Mouse (Mus musculus): ENCODE results near the gene Btbd35f25.
"Not testable (repeated sequence)": the region's sequence is repeated elsewhere in the genome, so short reads cannot be mapped to it uniquely, and the experiment has no call there.

Btbd35f25 gene

DNA sequence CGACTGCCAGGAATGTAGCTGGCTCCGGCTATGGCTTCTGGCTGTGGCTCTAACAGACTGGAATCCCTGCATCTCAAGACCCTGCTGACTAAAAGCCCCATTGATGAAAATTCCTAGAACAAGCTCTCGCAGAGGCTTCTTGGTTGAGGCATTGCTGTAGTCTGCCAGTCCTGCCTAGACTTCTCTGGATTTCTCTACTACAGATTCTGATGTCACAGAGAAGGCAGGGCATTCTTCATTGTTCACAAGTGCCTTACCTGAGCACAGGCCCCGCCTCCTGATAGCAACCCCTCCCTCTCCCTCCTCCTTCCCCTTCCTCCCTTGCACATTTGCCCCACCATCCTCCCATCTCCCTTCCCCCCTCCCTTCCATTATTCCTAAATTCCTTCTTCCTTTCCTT, at the start of gene Btbd35f25:
Gene Btbd35f25, minus strand, starts transcription at position 101 of the 400 bp plus-strand sequence.
- not testable (repeated sequence) for DNase-seq (ENCODE audit: low read depth, low spot score)

DNA sequence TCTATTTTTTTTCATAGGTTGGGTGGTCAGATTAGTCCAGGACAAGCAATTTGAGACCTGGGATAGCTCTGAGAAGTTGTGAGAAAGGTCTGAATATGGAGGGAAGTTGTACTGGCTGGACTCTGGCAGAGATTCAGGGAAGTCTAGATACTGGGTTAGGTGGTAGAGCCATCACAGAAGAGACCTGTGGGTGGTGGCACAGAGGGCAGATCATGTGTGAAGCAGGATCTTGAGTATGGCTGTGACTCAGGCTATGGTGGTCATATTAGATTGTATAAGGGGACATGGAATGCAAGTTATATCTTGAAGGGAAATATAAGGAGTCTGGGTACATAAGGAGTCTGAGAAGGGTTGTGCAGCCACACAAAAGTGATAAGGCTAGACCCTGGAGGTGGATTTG, 49.3 kb upstream of the Btbd35f25 start:
- DNase-seq (ENCODE audit: low read depth, low spot score): no peak

DNA sequence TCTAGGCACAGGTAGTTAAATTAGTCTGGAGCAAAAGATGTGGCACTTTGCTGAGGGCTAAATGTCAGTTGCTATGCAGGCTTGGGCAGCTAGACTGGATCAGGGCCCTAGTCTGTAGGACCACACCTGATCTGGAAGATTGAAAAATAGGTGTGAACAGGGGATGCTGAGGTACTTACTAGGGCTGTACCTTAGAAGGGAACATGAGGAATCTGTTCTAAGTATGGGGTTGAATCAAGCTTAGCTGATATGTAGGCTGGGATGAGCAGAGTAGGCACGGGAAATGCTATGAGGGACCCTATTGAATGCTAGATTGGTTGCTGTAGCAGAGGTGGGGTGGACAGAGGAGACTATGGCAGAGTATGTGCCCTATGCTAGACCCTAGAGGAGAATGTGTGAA, 47.0 kb upstream of the Btbd35f25 start:
- DNase-seq (ENCODE audit: low read depth, low spot score): no peak

DNA sequence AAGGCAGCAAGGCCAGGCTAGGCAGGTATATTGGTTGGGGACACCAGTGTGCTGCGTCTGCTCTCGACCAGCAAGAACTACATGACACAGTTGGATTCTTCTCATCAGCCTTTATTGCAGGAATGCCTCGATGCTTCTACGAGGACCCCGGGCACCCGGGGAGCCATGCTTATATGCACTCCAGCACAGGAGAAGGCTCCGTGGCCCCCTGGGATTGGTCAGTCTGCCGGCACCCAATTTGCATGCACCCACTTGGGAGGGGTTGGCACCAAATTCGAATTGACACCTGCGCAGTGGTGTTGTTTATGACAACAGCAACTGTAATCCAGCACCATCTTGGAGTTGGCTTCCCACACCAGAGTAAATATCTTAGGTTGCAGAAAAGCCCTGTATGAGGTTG, 28.1 kb upstream of the Btbd35f25 start:
- DNase-seq (ENCODE audit: low read depth, low spot score): no peak

DNA sequence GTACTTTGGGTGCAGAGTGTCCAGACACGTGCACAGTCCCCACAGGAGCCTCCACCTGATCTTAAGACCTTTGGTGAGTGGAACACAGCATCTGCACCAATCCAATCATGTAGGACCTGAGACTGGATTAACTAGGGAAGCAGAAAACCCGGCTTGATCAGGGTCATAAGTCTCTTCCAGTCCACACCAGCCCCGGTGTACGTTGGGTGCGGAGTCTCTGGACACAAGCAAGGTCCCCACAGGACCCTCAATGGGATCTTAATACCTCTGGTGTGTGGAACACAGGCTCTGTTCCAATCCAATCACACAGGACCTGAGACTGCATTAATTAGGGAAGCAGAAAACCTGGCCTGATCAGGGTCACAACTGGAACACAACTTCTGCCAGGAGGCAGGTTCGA, 20.0 kb upstream of the Btbd35f25 start:
- DNase-seq (ENCODE audit: low read depth, low spot score): no peak

Data from skeletal muscle tissue, adult 2 months (tissue).